Mouse (Mus musculus): ENCODE measurements around the gene Ifnar2. TPM values are rescaled to one million over a fixed set of nuclear protein-coding genes. Genes with fewer than 3 reads are reported as not detected.

Gene Ifnar2
- total and polyA plus RNA-seq, 3 experiments = 33.1 to 34.9 (median 34.5) TPM

GRCm38 (mm10) chr16:91372577-91373472 is at the start of gene Ifnar2 (continued):
- TF ChIP-seq PAX5 (IDR thresholded peaks at IDR 0.05; ENCODE audit: low read length) (no peak), POLR2A (IDR thresholded peaks at IDR 0.05; ENCODE audit: low read depth, low read length) (peak; percentile 68)

GRCm38 (mm10) chr16:91327605-91328004 is 45.0 kb upstream of the Ifnar2 start:
- H3K9ac ChIP-seq (ENCODE audit: insufficient read depth, low read depth) = no peak overlapping the region

DNA sequence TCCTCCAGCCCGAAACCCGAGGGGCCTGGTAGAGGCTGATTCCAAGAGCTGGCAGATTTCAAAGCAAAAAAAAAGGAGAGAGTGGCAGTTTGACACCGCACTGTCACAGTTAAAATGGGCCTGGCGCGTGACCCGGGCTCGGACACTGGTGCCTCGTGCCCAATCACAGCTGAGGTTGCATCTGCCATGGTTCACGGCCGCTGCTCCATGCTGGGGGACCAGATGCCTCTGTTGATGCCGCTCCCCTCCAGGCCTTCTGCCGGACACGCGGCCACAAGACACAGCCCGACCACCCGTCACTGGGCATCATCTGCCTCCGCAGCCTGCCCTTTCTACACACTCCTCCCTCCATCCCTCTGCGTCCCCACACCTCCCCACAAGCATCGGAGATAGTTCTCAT is 43.7 kb upstream of the Ifnar2 start:
- dilution Hi-C loops (cut with MboI; ENCODE audit: extremely low pct_ligation_motif_present, extremely low pct_unique_long_range_greater_than_20kb, low sequenced_read_pairs) = no loop called here
- no peaks in the 10 kb centered on the region for H3K79me2 ChIP-seq (replicated peaks; ENCODE audit: control insufficient read depth, extremely low read depth, insufficient read depth, poor library complexity, severe bottlenecking)
- H3K27ac ChIP-seq (ENCODE audit: insufficient read depth, low read depth) = no peak overlapping the region
- in situ Hi-C loops (cut with MboI; ENCODE audit: low pct_ligation_motif_present, low pct_unique_long_range_greater_than_20kb, low sequenced_read_pairs) = no loop called here
- no peak overlapping the region for H3K9ac ChIP-seq (ENCODE audit: insufficient read depth, low read depth)
- H3K4me2 ChIP-seq (ENCODE audit: insufficient read depth, low read depth, poor library complexity, severe bottlenecking) = no peak overlapping the region
- DNase-seq (ENCODE audit: extremely low read depth) = no peak
- H3K9me3 ChIP-seq (replicated peaks; ENCODE audit: low read length) = peaks cover 3% of the 10 kb centered on the region
- peaks cover 85% of the 10 kb centered on the region for H3K27me3 ChIP-seq (replicated peaks)
- no peaks in the 10 kb centered on the region for H3K36me3 ChIP-seq (replicated peaks in 1 of 2; ENCODE audit: control insufficient read depth in 1 of 2, insufficient read depth in 1 of 2, low read length in 1 of 2)
- TF ChIP-seq ETS1 (conservative IDR thresholded peaks at IDR 0.05; ENCODE audit: low read depth, low read length) (no peak), MAFK (IDR thresholded peaks at IDR 0.05; ENCODE audit: insufficient replicate concordance, low read length) (no peak), NELFE (IDR thresholded peaks at IDR 0.05; ENCODE audit: low read depth, low read length) (no peak), SMC3 (IDR thresholded peaks at IDR 0.05; ENCODE audit: low read depth, low read length) (no peak), TBP (conservative IDR thresholded peaks at IDR 0.05; ENCODE audit: low read depth, low read length) (no peak), MAX (IDR thresholded peaks at IDR 0.05; ENCODE audit: low read length) (no peak), IRF4 (IDR thresholded peaks at IDR 0.05; ENCODE audit: low read depth, low read length) (no peak), SIN3A (IDR thresholded peaks at IDR 0.05; ENCODE audit: low read length) (no peak), CHD1 (IDR thresholded peaks at IDR 0.05; ENCODE audit: low read depth, low read length) (no peak), UBTF (IDR thresholded peaks at IDR 0.05; ENCODE audit: low read depth, low read length) (no peak), ZC3H11A (IDR thresholded peaks at IDR 0.05; ENCODE audit: low read depth, low read length) (no peak), ZMIZ1 (IDR thresholded peaks at IDR 0.05; ENCODE audit: low read depth, low read length) (no peak), NRF1 (IDR thresholded peaks at IDR 0.05; ENCODE audit: low read depth, low read length) (no peak), MXI1 (IDR thresholded peaks at IDR 0.05; ENCODE audit: low read depth, low read length) (no peak), PAX5 (IDR thresholded peaks at IDR 0.05; ENCODE audit: low read length) (no peak)
- no peak overlapping the region for H3K4me3 ChIP-seq (replicated peaks in 1 of 3; ENCODE audit: low read depth in 2 of 3, low read length in 2 of 3, poor library complexity in 1 of 3)
- H3K4me1 ChIP-seq (ENCODE audit: control insufficient read depth in 1 of 2, insufficient read depth in 2 of 2) = no peaks in the 10 kb centered on the region

More at GRCm38 (mm10) chr16:91327605-91328004, 45.0 kb upstream of the Ifnar2 start:
- Histone ChIP-seq H3K9me3 (replicated peaks; ENCODE audit: low read length) (peaks cover 3% of the 10 kb centered on the region), H3K4me3 (replicated peaks in 1 of 3; ENCODE audit: low read depth in 2 of 3, low read length in 2 of 3, poor library complexity in 1 of 3) (no peak overlapping the region), H3K36me3 (replicated peaks in 1 of 2; ENCODE audit: control insufficient read depth in 1 of 2, insufficient read depth in 1 of 2, low read length in 1 of 2) (no peaks in the 10 kb centered on the region), H3K27me3 (replicated peaks) (peaks cover 90% of the 10 kb centered on the region), H3K4me1 (ENCODE audit: control insufficient read depth in 1 of 2, insufficient read depth in 2 of 2) (no peaks in the 10 kb centered on the region), H3K79me2 (replicated peaks; ENCODE audit: control insufficient read depth, extremely low read depth, insufficient read depth, poor library complexity, severe bottlenecking) (no peaks in the 10 kb centered on the region), H3K27ac (ENCODE audit: insufficient read depth, low read depth) (no peak overlapping the region), H3K4me2 (ENCODE audit: insufficient read depth, low read depth, poor library complexity, severe bottlenecking) (no peak overlapping the region)
- dilution Hi-C loops (cut with MboI; ENCODE audit: extremely low pct_ligation_motif_present, extremely low pct_unique_long_range_greater_than_20kb, low sequenced_read_pairs) (no loop called here), in situ Hi-C loops (cut with MboI; ENCODE audit: low pct_ligation_motif_present, low pct_unique_long_range_greater_than_20kb, low sequenced_read_pairs) (no loop called here)
- DNase-seq (ENCODE audit: extremely low read depth) = no peak
- no peak for TF ChIP-seq USF2 (conservative IDR thresholded peaks at IDR 0.05; ENCODE audit: low read depth, low read length)
- no peak for TF ChIP-seq TCF12 (IDR thresholded peaks at IDR 0.05; ENCODE audit: low read depth, low read length)
- TF ChIP-seq CHD1 (IDR thresholded peaks at IDR 0.05; ENCODE audit: low read depth, low read length) = no peak
- TF ChIP-seq BHLHE40 (IDR thresholded peaks at IDR 0.05; ENCODE audit: low read depth, low read length) = no peak
- TF ChIP-seq MAX (IDR thresholded peaks at IDR 0.05; ENCODE audit: low read length) = no peak
- no peak for TF ChIP-seq NELFE (IDR thresholded peaks at IDR 0.05; ENCODE audit: low read depth, low read length)
- TF ChIP-seq ZNF384 (IDR thresholded peaks at IDR 0.05; ENCODE audit: low read depth, low read length) = no peak
- no peak for TF ChIP-seq MAZ (IDR thresholded peaks at IDR 0.05; ENCODE audit: low read depth, low read length)
- TF ChIP-seq NRF1 (IDR thresholded peaks at IDR 0.05; ENCODE audit: low read depth, low read length) = no peak
- TF ChIP-seq RCOR1 (conservative IDR thresholded peaks at IDR 0.05; ENCODE audit: low read depth, low read length) = no peak
